Mouse (Mus musculus) limb, embryonic 12.5 days (tissue): ENCODE measurements around the gene Xcl1. TPM values are rescaled to one million over a fixed set of nuclear protein-coding genes. Genes with fewer than 3 reads are reported as not detected.

ENCODE experiments used
- polyA plus RNA-seq: library from polyadenylated mRNA; unstranded; fragments of >200 nt; fragmentation: Nextera tagmentation; extraction: Ambion mirVana; gene quantifications from 2 replicates; pipeline ENCODE4 v1.2.1, GENCODE M21; 2016

The Xcl1 gene
- polyA plus RNA-seq, 1 experiment from 2014 or later, result not detected

Other genes starting within 250 kb of the Xcl1 start
- gene Dpt, start 138.9 kb downstream of the Xcl1 start, polyA plus RNA-seq, result 0.24 and 0.52 TPM in 2 replicates
- not detected in 2 replicates for gene Tbx19, start 225.2 kb upstream of the Xcl1 start, polyA plus RNA-seq